Mouse (Mus musculus): Measurements from ENCODE around the gene Vrk1.

DNA sequence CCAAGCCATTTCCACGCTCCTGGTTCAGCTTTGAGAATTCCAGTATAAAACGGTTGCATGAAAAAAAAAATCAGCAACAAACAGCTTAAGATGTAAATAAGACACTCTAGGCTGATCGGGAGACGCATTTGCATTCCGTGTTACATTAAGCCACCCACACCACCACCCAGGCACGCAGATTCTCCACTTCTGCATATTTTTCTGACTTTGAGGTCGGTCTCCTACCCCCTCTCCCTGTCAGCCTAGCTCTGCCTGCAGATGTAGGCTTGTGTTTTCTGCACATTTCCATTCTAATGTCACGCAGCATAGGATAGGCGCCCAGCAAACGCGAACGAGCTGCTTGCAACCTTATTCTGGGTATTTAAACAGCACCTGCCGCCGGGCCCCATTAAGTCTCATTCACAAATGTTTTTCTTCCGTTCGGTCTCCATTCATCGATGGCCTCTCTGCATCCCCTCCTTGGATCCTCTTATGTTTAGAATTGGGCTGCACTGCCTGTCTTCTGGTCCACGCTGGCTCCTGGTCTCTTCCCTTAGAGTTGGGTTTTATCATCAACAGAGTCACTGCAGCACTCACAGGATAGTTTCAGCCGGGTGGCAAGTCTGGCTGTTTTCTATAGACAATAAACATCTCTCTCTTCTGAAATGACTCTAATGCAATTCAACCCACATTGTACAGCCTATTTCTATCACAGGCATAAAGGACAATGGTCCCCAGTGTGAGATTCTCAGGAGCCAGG is 49.3 kb upstream of the Vrk1 start:
- no peak for TF ChIP-seq POLR2A (IDR thresholded peaks at IDR 0.05; ENCODE audit: borderline replicate concordance, control insufficient read depth, low read depth, low read length)
- no peak for TF ChIP-seq CTCF (IDR thresholded peaks at IDR 0.05; ENCODE audit: control insufficient read depth, insufficient read depth, low read length)

Data from bone marrow, adult 2 months (tissue).